Mouse (Mus musculus) ES-E14 (cell line): ENCODE data around the gene Cygb. TPM values are rescaled to one million over a fixed set of nuclear protein-coding genes. Genes with fewer than 3 reads are reported as not detected.

Experiments
- DNase-seq: peaks from one replicate; pipeline ENCODE4 v3.0.0-alpha.2; 2013; ENCODE audit warnings: low read depth, low spot score
- H3K27ac ChIP-seq: 2 replicates; pipeline ENCODE4 v1.5.1; 2012; ENCODE audit warnings: low read depth, mild to moderate bottlenecking, low read length, moderate library complexity, mixed read lengths; ENCODE audit not compliant: poor library complexity, insufficient read depth, severe bottlenecking
- H3K36me3 ChIP-seq: 2 replicates; pipeline ENCODE4 v1.6.1; 2012; ENCODE audit warnings: mild to moderate bottlenecking, low read length, moderate library complexity, mixed read lengths; ENCODE audit not compliant: control insufficient read depth, poor library complexity, insufficient read depth, severe bottlenecking
- H3K4me1 ChIP-seq, 2 experiments: fragments of 150-350 bp in 1 of 2; sonication (generic) in 1 of 2; 2 replicates each; pipeline ENCODE4 v1.6.1; 2012; ENCODE audit warnings: low read length in 2 of 2, mild to moderate bottlenecking in 1 of 2, mixed read lengths in 1 of 2; ENCODE audit not compliant: control insufficient read depth in 2 of 2, insufficient read depth in 2 of 2, poor library complexity in 1 of 2
- H3K4me3 ChIP-seq, 2 experiments: fragments of 150-350 bp in 1 of 2; sonication (generic) in 1 of 2; 2 replicates each; pipeline ENCODE4 v1.5.1; 2012; ENCODE audit warnings: low read length in 2 of 2, low read depth in 1 of 2, mild to moderate bottlenecking in 1 of 2, mixed read lengths in 1 of 2; ENCODE audit not compliant: insufficient read depth in 1 of 2, poor library complexity in 1 of 2, severe bottlenecking in 1 of 2
- H3K9ac ChIP-seq: 2 replicates; pipeline ENCODE4 v1.6.1; 2012; ENCODE audit warnings: low read depth, mild to moderate bottlenecking, low read length, mixed read lengths; ENCODE audit not compliant: poor library complexity, insufficient read depth, severe bottlenecking
- H3K9me3 ChIP-seq: fragments of 150-350 bp; sonication (generic); 2 replicates; pipeline ENCODE4 v1.6.1; 2012; ENCODE audit warnings: low read depth, mild to moderate bottlenecking, low read length; ENCODE audit not compliant: control insufficient read depth, insufficient read depth
- CHD2 ChIP-seq: IDR thresholded peaks from 2 replicates; pipeline ENCODE4 v1.6.1; 2014; ENCODE audit warnings: mild to moderate bottlenecking, low read depth, low read length, inconsistent platforms
- HCFC1 ChIP-seq: IDR thresholded peaks from 2 replicates; pipeline ENCODE4 v1.6.1; 2012; ENCODE audit warnings: low read length, inconsistent platforms, borderline replicate concordance; ENCODE audit not compliant: insufficient read depth
- MAFK ChIP-seq: IDR thresholded peaks from 2 replicates; pipeline ENCODE4 v1.6.1; 2014; ENCODE audit warnings: mild to moderate bottlenecking, low read depth, low read length, inconsistent platforms; ENCODE audit not compliant: insufficient read depth
- ZC3H11A ChIP-seq: IDR thresholded peaks from 2 replicates; pipeline ENCODE4 v1.6.1; 2012; ENCODE audit warnings: low read depth, mild to moderate bottlenecking, inconsistent platforms, low read length, borderline replicate concordance
- ZNF384 ChIP-seq: IDR thresholded peaks from 2 replicates; pipeline ENCODE4 v1.6.1; 2012; ENCODE audit warnings: low read depth, low read length, inconsistent platforms
- in situ Hi-C, 2 experiments: fragments of 600-800 bp; cut with MboI; formaldehyde crosslinking; loops; one replicate each; pipeline ENCODE4 v1.15.1; 2025; ENCODE audit warnings: low sequenced_read_pairs in 2 of 2, inconsistent platforms in 1 of 2; ENCODE audit not compliant: unreplicated experiment in 2 of 2
- total RNA-seq: library from RNA; depleted of rRNA; stranded (reverse); fragments of 300-350 nt; gene quantifications from 2 replicates; pipeline ENCODE4 v1.2.3, GENCODE M21; 2012

Cygb gene
- total RNA-seq, 1 experiment, result 0.40 TPM

DNA sequence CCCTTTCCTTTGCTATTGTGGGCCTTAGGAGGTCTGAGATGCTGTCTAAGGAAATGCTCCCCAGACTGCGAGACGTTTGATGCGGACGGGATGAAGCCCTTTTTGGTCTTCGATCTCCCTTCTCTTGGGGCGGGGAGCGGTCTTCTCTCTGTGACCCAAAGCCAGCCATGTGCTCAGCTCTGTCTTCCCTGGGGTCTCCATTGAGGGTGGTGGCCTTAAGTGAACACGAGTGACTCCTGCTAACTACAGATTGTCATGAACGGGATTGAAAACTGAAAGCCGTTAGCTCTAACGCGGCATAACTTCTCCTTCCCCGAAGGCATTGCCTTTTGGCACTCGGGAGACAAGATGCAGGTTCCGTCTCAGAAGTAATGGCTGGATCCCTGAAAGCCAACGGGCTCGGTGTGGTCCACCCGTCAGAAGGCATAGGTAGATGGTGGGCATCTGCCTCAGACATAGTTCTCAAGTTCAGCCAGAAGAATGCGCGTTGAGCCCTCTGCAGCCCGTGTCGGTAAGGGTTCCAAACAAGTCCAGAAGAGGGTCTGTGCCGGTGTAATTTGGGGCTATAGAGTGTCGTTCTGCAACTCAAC is 17.8 kb upstream of the Cygb start:
- Histone ChIP-seq H3K4me1 (peaks cover 0 to 16% of the 10 kb centered on the region in 2 experiments; a peak in 2 of 4 replicates), H3K27ac (peak overlapping the region; percentile 74), H3K9me3 (no peaks in the 10 kb centered on the region), H3K9ac (peak overlapping the region; percentile 95), H3K4me3 (peak overlapping the region; percentile 78 to 79), H3K36me3 (peaks cover 50% of the 10 kb centered on the region)
- no peak for DNase-seq
- in situ Hi-C loops, result no loop called here
- TF ChIP-seq CHD2 (no peak), ZC3H11A (no peak), MAFK (no peak), ZNF384 (no peak), HCFC1 (no peak)

DNA sequence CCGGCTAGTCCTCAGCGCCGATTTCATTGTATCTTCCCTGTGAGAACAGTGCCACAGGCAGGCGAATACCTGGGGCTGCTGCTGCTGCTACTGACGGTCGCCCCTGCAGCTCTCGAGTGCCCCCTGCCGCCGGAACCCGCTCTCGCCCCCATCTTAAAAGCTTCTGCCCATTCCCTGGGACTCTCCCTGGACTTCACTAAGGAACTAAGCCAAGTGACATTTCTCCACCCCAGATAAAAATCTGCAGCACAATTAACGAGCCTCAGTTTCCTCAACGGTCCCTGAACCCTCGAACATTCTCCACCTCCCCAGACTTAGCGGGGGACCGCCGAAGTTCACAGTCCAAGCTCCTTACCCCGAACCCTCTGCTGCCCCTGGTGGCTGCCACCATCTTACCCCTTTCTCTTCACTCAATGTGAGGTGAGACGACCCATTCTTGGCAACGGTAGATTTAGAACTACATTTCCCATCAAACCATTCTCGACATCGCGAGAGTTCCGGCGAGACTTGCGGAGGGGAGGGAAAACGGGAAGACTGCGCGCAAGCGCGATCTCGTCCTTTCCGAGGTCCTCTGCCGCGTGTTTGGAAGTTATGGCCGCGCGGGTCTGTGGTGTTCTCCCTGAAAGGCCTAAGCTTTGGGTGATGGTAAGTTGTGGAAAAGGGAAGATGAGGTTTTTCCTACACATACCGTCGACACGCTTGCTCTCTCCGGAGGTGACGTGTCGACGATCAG is 17.2 kb upstream of the Cygb start:
- peaks cover 0 to 14% of the 10 kb centered on the region in 2 experiments; a peak in 2 of 4 replicates for H3K4me1 ChIP-seq
- peak; percentile 100 for DNase-seq
- H3K9me3 ChIP-seq, result no peaks in the 10 kb centered on the region
- peak overlapping the region; percentile 95 for H3K9ac ChIP-seq
- no peak for TF ChIP-seq ZNF384
- no peak for TF ChIP-seq MAFK
- peak; percentile 98 for TF ChIP-seq HCFC1
- no peak for TF ChIP-seq ZC3H11A
- peak; percentile 100 for TF ChIP-seq CHD2
- peaks cover 43% of the 10 kb centered on the region for H3K36me3 ChIP-seq
- in situ Hi-C loops, result no loop called here
- H3K4me3 ChIP-seq, result peak overlapping the region; percentile 78 to 79
- H3K27ac ChIP-seq, result peak overlapping the region; percentile 74

GRCm38 (mm10) chr11:116670386-116670785 is 16.3 kb upstream of the Cygb start:
- DNase-seq, result no peak
- peaks cover under 1 to 13% of the 10 kb centered on the region in 2 experiments; a peak in 2 of 4 replicates for H3K4me1 ChIP-seq
- H3K9ac ChIP-seq, result no peak overlapping the region; the same call in 1 of the 2 replicates
- TF ChIP-seq HCFC1 (no peak), CHD2 (no peak)
- in situ Hi-C loops, result no loop called here
- H3K27ac ChIP-seq, result no peak overlapping the region
- no peak overlapping the region for H3K4me3 ChIP-seq
- H3K9me3 ChIP-seq, result no peaks in the 10 kb centered on the region
- H3K36me3 ChIP-seq, result peaks cover 36% of the 10 kb centered on the region

GRCm38 (mm10) chr11:116669787-116670365 is 15.8 kb upstream of the Cygb start:
- no peak overlapping the region for H3K9ac ChIP-seq
- in situ Hi-C loops, result no loop called here
- no peak for DNase-seq
- peaks cover 31% of the 10 kb centered on the region for H3K36me3 ChIP-seq
- H3K27ac ChIP-seq, result no peak overlapping the region
- TF ChIP-seq HCFC1, result no peak
- H3K9me3 ChIP-seq, result no peaks in the 10 kb centered on the region
- H3K4me1 ChIP-seq, result peaks cover 1 to 13% of the 10 kb centered on the region in 2 experiments; a peak in 2 of 4 replicates
- no peak overlapping the region for H3K4me3 ChIP-seq

DNA sequence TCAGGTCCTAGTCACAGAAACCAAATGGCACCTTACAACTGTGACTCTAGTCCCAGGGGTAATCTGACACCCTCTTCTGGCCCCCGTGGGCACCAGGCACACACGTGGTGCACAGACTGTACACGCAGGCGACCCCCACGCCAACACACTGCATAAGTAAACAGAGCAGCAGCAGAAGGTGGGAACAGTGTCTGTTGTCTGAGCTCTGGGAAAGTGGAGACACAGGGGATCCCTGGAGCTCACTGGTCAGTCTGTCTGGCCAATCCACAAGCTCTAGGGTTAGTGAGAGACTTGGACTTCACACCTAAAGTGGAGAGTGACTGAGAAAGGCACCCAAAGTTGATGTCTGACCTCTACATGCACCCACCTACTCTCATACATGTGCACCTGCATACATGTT is 15.2 kb upstream of the Cygb start:
- no peak for DNase-seq
- no peaks in the 10 kb centered on the region for H3K9me3 ChIP-seq
- in situ Hi-C loops, result no loop called here
- TF ChIP-seq ZNF384 (no peak), HCFC1 (no peak)
- no peak overlapping the region for H3K9ac ChIP-seq
- H3K4me1 ChIP-seq, result peaks cover 1 to 14% of the 10 kb centered on the region in 2 experiments; a peak in 2 of 4 replicates
- H3K27ac ChIP-seq, result no peak overlapping the region
- H3K4me3 ChIP-seq, result no peak overlapping the region
- peaks cover 25% of the 10 kb centered on the region for H3K36me3 ChIP-seq
